Mouse (Mus musculus) heart, embryonic 16.5 days (tissue): Measurements from ENCODE around the gene Gas7. TPM values are rescaled to one million over a fixed set of nuclear protein-coding genes. Genes with fewer than 3 reads are reported as not detected.

ENCODE experiments used
- ATAC-seq: fragments of 200-750 bp; cut with Nextera tagmentation; replicated peaks from 2 replicates; pipeline ENCODE4 v1.8.0; 2017; ENCODE audit warnings: moderate number of reproducible peaks; ENCODE audit not compliant: insufficient read depth, low FRiP score; ENCODE audit errors: extremely low read depth
- H3K27ac ChIP-seq: fragments of 300-500 bp; sonication (generic); 2 replicates; pipeline ENCODE4 v1.5.1; 2014; ENCODE audit warnings: mild to moderate bottlenecking, low read length, control low read depth, moderate library complexity
- H3K27me3 ChIP-seq: fragments of 300-500 bp; sonication (generic); 2 replicates; pipeline ENCODE4 v1.6.1; 2014; ENCODE audit warnings: low read length, mixed read lengths; ENCODE audit not compliant: control insufficient read depth, insufficient read depth
- H3K36me3 ChIP-seq: fragments of 300-500 bp; sonication (generic); 2 replicates; pipeline ENCODE4 v1.6.1; 2014; ENCODE audit not compliant: control insufficient read depth, insufficient read depth
- H3K4me1 ChIP-seq: fragments of 300-500 bp; sonication (generic); 2 replicates; pipeline ENCODE4 v1.6.1; 2014; ENCODE audit warnings: low read length, mixed read lengths; ENCODE audit not compliant: control insufficient read depth, insufficient read depth
- H3K4me2 ChIP-seq: fragments of 300-500 bp; sonication (generic); 2 replicates; pipeline ENCODE4 v1.6.1; 2014; ENCODE audit warnings: low read depth, mild to moderate bottlenecking, control low read depth, low read length
- H3K4me3 ChIP-seq: fragments of 300-500 bp; sonication (generic); 2 replicates; pipeline ENCODE4 v1.5.1; 2014; ENCODE audit warnings: mild to moderate bottlenecking, control low read depth, low read length
- H3K9ac ChIP-seq: fragments of 300-500 bp; sonication (generic); 2 replicates; pipeline ENCODE4 v1.6.1; 2014; ENCODE audit warnings: low read length, control low read depth
- H3K9me3 ChIP-seq: fragments of 300-500 bp; sonication (generic); replicated peaks from 2 replicates; pipeline ENCODE4 v1.6.1; 2016; ENCODE audit warnings: low read length; ENCODE audit not compliant: control insufficient read depth
- WGBS: fragments of 180-500 bp; shearing (Covaris S2); extraction: QIAGEN DNeasy Blood & Tissue Kit; methylation state at CpG from one replicate; pipeline ENCODE4 v1.1.7; 2014; 5-methylcytosine and 5-hydroxymethylcytosine counted together
- polyA plus RNA-seq: library from polyadenylated mRNA; unstranded; fragments of >200 nt; fragmentation: Nextera tagmentation; extraction: Ambion mirVana; gene quantifications from 2 replicates; pipeline ENCODE4 v1.2.1, GENCODE M21; 2015

The Gas7 gene
- polyA plus RNA-seq, 1 experiment from 2014 or later = 8.5 TPM

GRCm38 (mm10) chr11:67556360-67556759 is 101.1 kb downstream of the Gas7 start:
- no peak for ATAC-seq
- WGBS = 66% methylated on average over 3 of the region's 3 CpGs
- no peaks in the 10 kb centered on the region for H3K27me3 ChIP-seq
- H3K36me3 ChIP-seq = no peaks in the 10 kb centered on the region
- no peak overlapping the region for H3K9ac ChIP-seq
- peaks cover 29% of the 10 kb centered on the region for H3K4me1 ChIP-seq
- H3K4me3 ChIP-seq = no peak overlapping the region
- no peak overlapping the region for H3K27ac ChIP-seq
- no peak overlapping the region for H3K4me2 ChIP-seq
- H3K9me3 ChIP-seq = no peaks in the 10 kb centered on the region

- peak overlapping the region; percentile 44; the same call in 1 of the 2 replicates for H3K27ac ChIP-seq
- H3K36me3 ChIP-seq = no peaks in the 10 kb centered on the region
- H3K4me2 ChIP-seq = no peak overlapping the region
- no peaks in the 10 kb centered on the region for H3K27me3 ChIP-seq
- H3K9me3 ChIP-seq = no peaks in the 10 kb centered on the region
- no peak for ATAC-seq
- H3K9ac ChIP-seq = no peak overlapping the region
- 21% methylated on average over 9 of the region's 9 CpGs for WGBS
- H3K4me3 ChIP-seq = no peak overlapping the region
- H3K4me1 ChIP-seq = peaks cover 49% of the 10 kb centered on the region
These were observed 103.7 kb downstream of the Gas7 start for GRCm38 (mm10) chr11:67558772-67559448.

- no peaks in the 10 kb centered on the region for H3K36me3 ChIP-seq
- H3K4me3 ChIP-seq = no peak overlapping the region
- H3K9ac ChIP-seq = peak overlapping the region; percentile 5; the same call in 1 of the 2 replicates
- no peaks in the 10 kb centered on the region for H3K9me3 ChIP-seq
- no peak for ATAC-seq
- no peak overlapping the region for H3K4me2 ChIP-seq
- 65% methylated on average over 5 of the region's 5 CpGs for whole genome bisulfite sequencing
- H3K27ac ChIP-seq = peak overlapping the region; percentile 44; the same call in 1 of the 2 replicates
- H3K27me3 ChIP-seq = no peaks in the 10 kb centered on the region
- peaks cover 49% of the 10 kb centered on the region for H3K4me1 ChIP-seq
These were observed 104.3 kb downstream of the Gas7 start for GRCm38 (mm10) chr11:67559522-67559921.

- WGBS = 22% methylated on average over 4 of the region's 4 CpGs
- no peak overlapping the region for H3K9ac ChIP-seq
- H3K27me3 ChIP-seq = no peaks in the 10 kb centered on the region
- H3K4me2 ChIP-seq = no peak overlapping the region
- no peaks in the 10 kb centered on the region for H3K9me3 ChIP-seq
- H3K36me3 ChIP-seq = no peaks in the 10 kb centered on the region
- ATAC-seq = peak; percentile 79
- H3K4me1 ChIP-seq = peaks cover 47% of the 10 kb centered on the region
- peak overlapping the region; percentile 14; the same call in 1 of the 2 replicates for H3K27ac ChIP-seq
- no peak overlapping the region for H3K4me3 ChIP-seq
These were observed 106.4 kb downstream of the Gas7 start for GRCm38 (mm10) chr11:67561631-67562030.

- no peak overlapping the region; the same call in 1 of the 2 replicates for H3K27ac ChIP-seq
- no peaks in the 10 kb centered on the region for H3K36me3 ChIP-seq
- no peak overlapping the region for H3K4me3 ChIP-seq
- no peak overlapping the region for H3K9ac ChIP-seq
- H3K4me2 ChIP-seq = no peak overlapping the region
- H3K27me3 ChIP-seq = no peaks in the 10 kb centered on the region
- ATAC-seq = no peak
- 18% methylated on average over 5 of the region's 5 CpGs for WGBS
- H3K9me3 ChIP-seq = no peaks in the 10 kb centered on the region
- peaks cover 47% of the 10 kb centered on the region for H3K4me1 ChIP-seq
These were observed 107.9 kb downstream of the Gas7 start for GRCm38 (mm10) chr11:67563141-67563540.

GRCm38 (mm10) chr11:67564003-67564637 is 108.9 kb downstream of the Gas7 start:
- no peak for ATAC-seq
- no peaks in the 10 kb centered on the region for H3K27me3 ChIP-seq
- 79% methylated on average over 8 of the region's 8 CpGs for WGBS
- peaks cover 39% of the 10 kb centered on the region for H3K4me1 ChIP-seq
- H3K27ac ChIP-seq = no peak overlapping the region
- H3K4me2 ChIP-seq = no peak overlapping the region
- H3K9me3 ChIP-seq = no peaks in the 10 kb centered on the region
- no peaks in the 10 kb centered on the region for H3K36me3 ChIP-seq
- no peak overlapping the region for H3K4me3 ChIP-seq
- H3K9ac ChIP-seq = no peak overlapping the region

- Histone ChIP-seq H3K36me3 (no peaks in the 10 kb centered on the region), H3K4me2 (no peak overlapping the region)
These were observed 110.3 kb downstream of the Gas7 start for GRCm38 (mm10) chr11:67565512-67565911.

GRCm38 (mm10) chr11:67566704-67567103 is 111.5 kb downstream of the Gas7 start:
- peak; percentile 10; the same call in 1 of the 2 replicates for ATAC-seq
- Histone ChIP-seq H3K9ac (no peak overlapping the region), H3K36me3 (no peaks in the 10 kb centered on the region), H3K27ac (no peak overlapping the region), H3K4me1 (peaks cover 21% of the 10 kb centered on the region), H3K4me2 (no peak overlapping the region), H3K9me3 (no peaks in the 10 kb centered on the region), H3K27me3 (no peaks in the 10 kb centered on the region), H3K4me3 (no peak overlapping the region)
- WGBS = 31% methylated on average over 5 of the region's 5 CpGs

More at GRCm38 (mm10) chr11:67565512-67565911, 110.3 kb downstream of the Gas7 start:
- Histone ChIP-seq H3K27ac (no peak overlapping the region), H3K4me3 (no peak overlapping the region), H3K4me1 (peaks cover 27% of the 10 kb centered on the region), H3K9me3 (no peaks in the 10 kb centered on the region), H3K27me3 (no peaks in the 10 kb centered on the region), H3K9ac (no peak overlapping the region)
- ATAC-seq = no peak
- WGBS = 91% methylated on average over 4 of the region's 4 CpGs

GRCm38 (mm10) chr11:67567184-67567583 is 111.9 kb downstream of the Gas7 start:
- Histone ChIP-seq H3K4me3 (no peak overlapping the region), H3K9me3 (no peaks in the 10 kb centered on the region), H3K4me2 (no peak overlapping the region), H3K9ac (no peak overlapping the region), H3K27me3 (no peaks in the 10 kb centered on the region), H3K4me1 (peaks cover 18% of the 10 kb centered on the region), H3K36me3 (no peaks in the 10 kb centered on the region), H3K27ac (no peak overlapping the region)
- 68% methylated on average over 5 of the region's 5 CpGs for WGBS
- no peak for ATAC-seq
